Mouse (Mus musculus): ENCODE measurements around the gene Adprh.

The Adprh gene

DNA sequence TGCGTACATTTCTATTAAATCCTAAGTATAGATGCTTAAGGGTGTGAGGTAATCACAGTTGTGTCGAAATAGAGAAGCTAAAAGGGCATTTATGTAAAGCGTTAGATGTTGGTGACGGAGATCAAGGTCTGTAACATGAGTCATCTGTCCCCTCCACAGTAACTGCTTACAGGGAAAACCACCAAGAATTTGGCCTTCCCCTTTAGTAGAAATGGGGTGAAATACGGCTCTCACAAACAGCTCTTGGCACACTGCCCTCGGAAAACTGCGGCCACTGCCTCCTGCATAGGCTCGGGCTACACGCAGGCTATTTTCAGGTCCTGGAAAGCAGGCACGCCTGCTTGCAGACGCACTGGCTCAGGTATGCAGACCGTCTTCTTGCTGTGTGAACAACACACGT, 56.3 kb downstream of the Adprh start:
- peak; percentile 54 to 68 for DNase-seq (ENCODE audit: low spot score in 2 of 2)

DNA sequence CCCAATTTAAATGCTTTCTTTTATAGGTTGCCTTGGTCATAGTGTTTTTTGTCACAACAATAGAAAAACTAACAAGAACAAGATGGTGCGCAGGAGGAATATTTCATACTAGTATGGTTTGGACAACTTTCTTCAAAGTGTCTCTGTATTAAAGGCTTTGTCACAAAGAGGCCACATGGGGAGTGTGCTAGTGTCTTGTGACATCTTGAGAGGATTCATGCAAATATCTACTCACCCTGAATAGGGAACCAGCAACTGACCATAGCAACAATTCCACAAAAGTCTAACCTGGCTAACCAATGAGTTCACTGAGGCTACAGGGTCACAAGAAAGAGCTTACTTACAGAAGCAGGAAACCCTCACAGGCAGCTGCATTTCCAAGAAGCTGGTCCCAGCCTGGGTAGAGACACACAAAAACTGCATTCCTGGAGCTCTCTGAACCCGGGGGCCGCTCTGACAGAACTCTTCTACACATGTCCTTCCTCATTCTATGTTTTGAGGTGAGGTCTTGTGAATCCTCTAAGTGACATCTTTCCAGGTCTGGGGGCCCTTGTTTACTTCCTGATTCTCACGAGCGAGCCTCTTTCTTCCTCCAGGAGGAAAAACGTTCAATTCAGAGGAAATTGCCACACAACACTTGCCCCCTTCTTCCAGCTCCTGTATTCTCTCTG, 57.3 kb downstream of the Adprh start:
- DNase-seq (ENCODE audit: low spot score in 2 of 2): no peak

DNA sequence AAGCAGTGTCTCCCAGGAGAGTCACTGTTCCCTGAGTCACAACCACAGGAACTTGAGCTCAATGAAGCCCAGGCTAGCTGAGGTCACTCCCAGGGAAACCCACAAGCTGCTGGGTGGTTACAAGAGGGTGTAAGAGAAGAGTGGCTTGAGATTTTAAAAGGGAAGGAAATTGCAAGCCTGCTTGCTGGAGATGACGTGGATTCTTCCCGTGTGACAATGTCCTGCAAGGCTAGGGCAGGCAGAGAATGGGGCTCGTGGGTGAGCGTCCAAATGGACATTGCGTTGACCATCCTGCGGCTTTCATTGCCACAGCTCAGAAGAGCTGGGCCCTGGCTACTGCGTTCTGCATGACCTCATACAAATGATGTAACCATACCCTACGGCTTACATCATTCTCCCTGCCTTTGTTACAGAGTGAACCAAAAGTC, 58.3 kb downstream of the Adprh start:
- DNase-seq (ENCODE audit: low spot score in 2 of 2): no peak

All from natural killer cell, adult 2 months (primary cell).